Mouse (Mus musculus) ES-E14 (cell line): Measurements from ENCODE around the gene Ahctf1. TPM values are rescaled to one million over a fixed set of nuclear protein-coding genes. Genes with fewer than 3 reads are reported as not detected.
A peak's percentile ranks its signal among the peaks of the same experiment; 100 is the strongest.
"Not testable (repeated sequence)": the region's sequence is repeated elsewhere in the genome, so short reads cannot be mapped to it uniquely, and the experiment has no call there.

Experiments used
- DNase-seq: peaks from one replicate; pipeline ENCODE4 v3.0.0-alpha.2; 2013; ENCODE audit warnings: low read depth, low spot score
- H3K27ac ChIP-seq: 2 replicates; pipeline ENCODE4 v1.5.1; 2012; ENCODE audit warnings: low read depth, mild to moderate bottlenecking, low read length, moderate library complexity, mixed read lengths; ENCODE audit not compliant: poor library complexity, insufficient read depth, severe bottlenecking
- H3K36me3 ChIP-seq: 2 replicates; pipeline ENCODE4 v1.6.1; 2012; ENCODE audit warnings: mild to moderate bottlenecking, low read length, moderate library complexity, mixed read lengths; ENCODE audit not compliant: control insufficient read depth, poor library complexity, insufficient read depth, severe bottlenecking
- H3K4me1 ChIP-seq, 2 experiments: fragments of 150-350 bp in 1 of 2; sonication (generic) in 1 of 2; 2 replicates each; pipeline ENCODE4 v1.6.1; 2012; ENCODE audit warnings: low read length in 2 of 2, mild to moderate bottlenecking in 1 of 2, mixed read lengths in 1 of 2; ENCODE audit not compliant: control insufficient read depth in 2 of 2, insufficient read depth in 2 of 2, poor library complexity in 1 of 2
- H3K4me3 ChIP-seq, 2 experiments: fragments of 150-350 bp in 1 of 2; sonication (generic) in 1 of 2; 2 replicates each; pipeline ENCODE4 v1.5.1; 2012; ENCODE audit warnings: low read length in 2 of 2, low read depth in 1 of 2, mild to moderate bottlenecking in 1 of 2, mixed read lengths in 1 of 2; ENCODE audit not compliant: insufficient read depth in 1 of 2, poor library complexity in 1 of 2, severe bottlenecking in 1 of 2
- H3K9ac ChIP-seq: 2 replicates; pipeline ENCODE4 v1.6.1; 2012; ENCODE audit warnings: low read depth, mild to moderate bottlenecking, low read length, mixed read lengths; ENCODE audit not compliant: poor library complexity, insufficient read depth, severe bottlenecking
- H3K9me3 ChIP-seq: fragments of 150-350 bp; sonication (generic); 2 replicates; pipeline ENCODE4 v1.6.1; 2012; ENCODE audit warnings: low read depth, mild to moderate bottlenecking, low read length; ENCODE audit not compliant: control insufficient read depth, insufficient read depth
- CHD2 ChIP-seq: IDR thresholded peaks from 2 replicates; pipeline ENCODE4 v1.6.1; 2014; ENCODE audit warnings: mild to moderate bottlenecking, low read depth, low read length, inconsistent platforms
- HCFC1 ChIP-seq: IDR thresholded peaks from 2 replicates; pipeline ENCODE4 v1.6.1; 2012; ENCODE audit warnings: low read length, inconsistent platforms, borderline replicate concordance; ENCODE audit not compliant: insufficient read depth
- MAFK ChIP-seq: IDR thresholded peaks from 2 replicates; pipeline ENCODE4 v1.6.1; 2014; ENCODE audit warnings: mild to moderate bottlenecking, low read depth, low read length, inconsistent platforms; ENCODE audit not compliant: insufficient read depth
- ZC3H11A ChIP-seq: IDR thresholded peaks from 2 replicates; pipeline ENCODE4 v1.6.1; 2012; ENCODE audit warnings: low read depth, mild to moderate bottlenecking, inconsistent platforms, low read length, borderline replicate concordance
- ZNF384 ChIP-seq: IDR thresholded peaks from 2 replicates; pipeline ENCODE4 v1.6.1; 2012; ENCODE audit warnings: low read depth, low read length, inconsistent platforms
- in situ Hi-C, 2 experiments: fragments of 600-800 bp; cut with MboI; formaldehyde crosslinking; loops; one replicate each; pipeline ENCODE4 v1.15.1; 2025; ENCODE audit warnings: low sequenced_read_pairs in 2 of 2, inconsistent platforms in 1 of 2; ENCODE audit not compliant: unreplicated experiment in 2 of 2
- total RNA-seq: library from RNA; depleted of rRNA; stranded (reverse); fragments of 300-350 nt; gene quantifications from 2 replicates; pipeline ENCODE4 v1.2.3, GENCODE M21; 2012

Gene Ahctf1
- total RNA-seq, 1 experiment = 90.2 TPM

GRCm38 (mm10) chr1:179731391-179731790 is 72.1 kb downstream of the Ahctf1 start:
- no peak for TF ChIP-seq HCFC1
- no peak for TF ChIP-seq ZC3H11A
- TF ChIP-seq MAFK = no peak
- TF ChIP-seq CHD2 = no peak
- no peak for TF ChIP-seq ZNF384
- H3K4me3 ChIP-seq = no peak overlapping the region
- in situ Hi-C loops = no loop called here
- no peak overlapping the region for H3K9ac ChIP-seq
- DNase-seq = no peak
- no peak overlapping the region for H3K27ac ChIP-seq
- H3K9me3 ChIP-seq = no peaks in the 10 kb centered on the region
- H3K36me3 ChIP-seq = no peaks in the 10 kb centered on the region
- H3K4me1 ChIP-seq = no peaks in the 10 kb centered on the region

DNA sequence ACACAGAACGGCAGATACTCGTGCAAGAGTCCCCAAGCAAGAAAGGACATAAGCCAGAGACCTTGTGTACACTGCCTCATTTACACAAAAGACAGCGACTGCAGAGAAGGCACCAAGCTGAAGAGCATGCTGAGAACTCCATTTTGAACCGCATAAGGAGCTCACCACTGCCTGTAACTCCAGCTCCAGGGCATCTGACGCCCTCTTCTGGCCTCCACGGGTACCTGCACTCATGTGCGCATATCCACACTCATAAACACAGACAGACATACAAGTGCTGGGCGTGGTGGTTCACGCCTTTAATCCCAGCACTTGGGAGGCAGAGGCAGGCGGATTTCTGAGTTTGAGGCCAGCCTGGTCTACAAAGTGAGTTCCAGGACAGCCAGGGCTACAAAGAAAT is 74.8 kb downstream of the Ahctf1 start:
- TF ChIP-seq ZC3H11A (no peak), HCFC1 (no peak), CHD2 (no peak), ZNF384 (no peak), MAFK (no peak)
- H3K27ac ChIP-seq = no peak overlapping the region
- no peaks in the 10 kb centered on the region for H3K4me1 ChIP-seq
- H3K36me3 ChIP-seq = no peaks in the 10 kb centered on the region
- H3K4me3 ChIP-seq = no peak overlapping the region
- DNase-seq = no peak
- no peaks in the 10 kb centered on the region for H3K9me3 ChIP-seq
- no peak overlapping the region for H3K9ac ChIP-seq
- in situ Hi-C loops = no loop called here

- Histone ChIP-seq H3K4me3 (no peak overlapping the region), H3K4me1 (no peaks in the 10 kb centered on the region), H3K9me3 (no peaks in the 10 kb centered on the region), H3K36me3 (no peaks in the 10 kb centered on the region), H3K27ac (no peak overlapping the region), H3K9ac (no peak overlapping the region)
- in situ Hi-C loops = no loop called here
- TF ChIP-seq CHD2 (no peak), MAFK (no peak), HCFC1 (no peak), ZNF384 (no peak), ZC3H11A (no peak)
- DNase-seq = peak; percentile 62
These were observed 80.5 kb downstream of the Ahctf1 start for GRCm38 (mm10) chr1:179722811-179723469.

- in situ Hi-C loops = no loop called here
- Histone ChIP-seq H3K4me1 (no peaks in the 10 kb centered on the region), H3K36me3 (no peaks in the 10 kb centered on the region), H3K4me3 (no peak overlapping the region), H3K9ac (no peak overlapping the region), H3K9me3 (no peaks in the 10 kb centered on the region), H3K27ac (no peak overlapping the region)
- TF ChIP-seq MAFK (peak; percentile 24; the same call in 1 of the 2 replicates), ZNF384 (no peak), HCFC1 (no peak), ZC3H11A (no peak), CHD2 (no peak)
- DNase-seq = no peak
These were observed 87.7 kb downstream of the Ahctf1 start for GRCm38 (mm10) chr1:179715786-179716185.

DNA sequence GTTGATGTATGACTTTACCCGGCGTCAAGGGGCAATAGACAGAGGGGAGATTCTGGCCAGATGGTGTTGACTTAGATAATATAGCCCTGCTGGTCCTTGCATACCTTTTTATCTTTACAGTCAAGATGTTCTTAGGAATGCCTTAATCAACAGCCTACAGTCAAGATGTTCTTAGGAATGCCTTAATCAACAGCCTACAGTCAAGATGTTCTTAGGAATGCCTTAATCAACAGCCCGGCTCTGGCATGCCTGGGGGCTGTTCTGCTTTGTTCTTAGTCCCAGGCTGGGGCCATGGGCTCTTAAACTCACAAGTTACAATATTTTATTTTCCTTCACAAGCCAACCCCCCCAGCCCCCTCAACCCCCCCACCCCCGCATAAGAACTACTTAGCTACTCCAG is 88.2 kb downstream of the Ahctf1 start:
- H3K36me3 ChIP-seq, H3K9me3 ChIP-seq, H3K9ac ChIP-seq, DNase-seq, H3K4me3 ChIP-seq, H3K27ac ChIP-seq, in situ Hi-C loops, H3K4me1 ChIP-seq: not testable (repeated sequence)
